Mouse (Mus musculus): ENCODE data around the gene Zxdb.

- TF ChIP-seq EP300 (IDR thresholded peaks at IDR 0.05; ENCODE audit: low read depth) = no peak
- no peak for TF ChIP-seq CTCF (IDR thresholded peaks at IDR 0.05; ENCODE audit: low read depth)
Measured at GRCm38 (mm10) chrX:94773876-94774275, 49.5 kb downstream of the Zxdb start.
